Mouse (Mus musculus): ENCODE results near the gene Nmi. TPM values are rescaled to one million over a fixed set of nuclear protein-coding genes. Genes with fewer than 3 reads are reported as not detected.

The Nmi gene
- polyA plus RNA-seq, 1 experiment from 2014 or later, result 4.7 TPM

DNA sequence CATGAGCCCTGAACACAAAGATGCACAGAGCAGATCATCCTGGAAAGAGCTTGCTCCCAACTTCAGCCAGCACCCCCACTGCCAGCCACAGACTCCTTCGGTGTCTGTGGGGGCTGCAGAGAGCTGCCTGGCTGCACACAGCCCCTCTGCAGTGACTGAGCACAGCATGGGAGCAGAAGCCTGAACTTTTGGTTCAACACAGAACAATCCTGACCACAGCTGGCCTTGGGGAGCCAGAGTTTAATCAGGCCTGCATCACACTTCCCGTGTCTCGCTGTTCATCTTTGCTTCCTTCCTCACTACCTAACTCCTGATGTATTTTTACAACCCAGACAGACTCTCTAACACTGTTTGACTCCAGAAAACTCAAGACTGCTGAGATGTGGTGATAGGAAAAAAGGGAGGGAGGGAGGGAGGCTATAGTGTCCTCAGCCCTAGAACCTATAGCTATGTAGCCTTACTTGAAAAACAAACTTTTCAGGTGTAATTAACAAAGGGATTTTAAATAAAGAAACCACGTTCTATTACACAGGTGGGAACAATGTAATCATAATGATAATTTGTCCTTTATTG lies 65.7 kb downstream of the Nmi start:
- H3K9me3 ChIP-seq (ENCODE audit: control insufficient read depth, low read length), result no peaks in the 10 kb centered on the region
- H3K4me3 ChIP-seq (replicated peaks; ENCODE audit: low read length), result no peak overlapping the region
- no peak overlapping the region for H3K27ac ChIP-seq
- no peak for ATAC-seq (ENCODE audit: low FRiP score)
- 41% methylated on average over 4 of the region's 4 CpGs for WGBS
- no peak overlapping the region for H3K4me2 ChIP-seq (replicated peaks)
- H3K36me3 ChIP-seq (replicated peaks; ENCODE audit: control insufficient read depth, insufficient read depth), result no peaks in the 10 kb centered on the region
- no peaks in the 10 kb centered on the region for H3K27me3 ChIP-seq (ENCODE audit: control insufficient read depth, insufficient read depth, low read length)
- no peak for DNase-seq (ENCODE audit: low spot score)
- H3K9ac ChIP-seq, result no peak overlapping the region
- no peaks in the 10 kb centered on the region for H3K4me1 ChIP-seq (replicated peaks; ENCODE audit: control insufficient read depth, insufficient read depth, low read length)

DNA sequence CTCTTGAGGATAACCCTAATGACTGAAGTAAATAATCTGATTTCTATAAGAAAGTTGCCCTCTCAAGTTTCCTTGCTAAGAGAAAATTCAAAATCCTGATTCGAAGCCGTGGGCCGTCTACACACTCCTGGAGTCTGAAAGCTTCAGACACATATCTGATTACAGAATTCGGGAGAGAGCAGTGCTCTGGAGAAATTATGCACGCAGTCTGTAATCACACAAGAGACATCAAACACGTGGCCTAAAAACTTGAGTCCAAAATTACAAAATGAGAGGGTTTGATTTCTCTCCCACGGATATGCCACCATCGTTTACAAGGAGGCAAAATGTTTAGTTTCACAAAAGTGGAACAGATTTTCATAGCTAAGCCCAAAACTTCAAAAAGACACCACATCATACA lies 67.7 kb downstream of the Nmi start:
- Histone ChIP-seq H3K4me2 (replicated peaks) (no peak overlapping the region), H3K36me3 (replicated peaks; ENCODE audit: control insufficient read depth, insufficient read depth) (no peaks in the 10 kb centered on the region), H3K27ac (no peak overlapping the region), H3K4me3 (replicated peaks; ENCODE audit: low read length) (no peak overlapping the region), H3K4me1 (replicated peaks; ENCODE audit: control insufficient read depth, insufficient read depth, low read length) (no peaks in the 10 kb centered on the region), H3K9ac (no peak overlapping the region), H3K9me3 (ENCODE audit: control insufficient read depth, low read length) (no peaks in the 10 kb centered on the region), H3K27me3 (ENCODE audit: control insufficient read depth, insufficient read depth, low read length) (no peaks in the 10 kb centered on the region)
- ATAC-seq (ENCODE audit: low FRiP score) (no peak), DNase-seq (ENCODE audit: low spot score) (no peak)
- WGBS, result 88% methylated on average over 8 of the region's 8 CpGs

Other genes with a start within 250 kb of the Nmi start
- gene Rbm43, start 38.3 kb downstream of the Nmi start, polyA plus RNA-seq (2014; fragmentation: Nextera tagmentation; extraction: Ambion mirVana), result 7.5 and 8.6 TPM in 2 replicates
- gene Tnfaip6, start 64.5 kb upstream of the Nmi start, polyA plus RNA-seq (2014; fragmentation: Nextera tagmentation; extraction: Ambion mirVana), result 2.5 and 3.2 TPM in 2 replicates
- gene Rif1, start 99.3 kb upstream of the Nmi start, polyA plus RNA-seq (2014; fragmentation: Nextera tagmentation; extraction: Ambion mirVana), result 25.5 and 32.4 TPM in 2 replicates